Mouse (Mus musculus): Measurements from ENCODE around the gene Sh2d2a.

GRCm38 (mm10) chr3:87877730-87878129, 31.2 kb downstream of the Sh2d2a start:
- TF ChIP-seq POLR2A (IDR thresholded peaks at IDR 0.05; ENCODE audit: borderline replicate concordance, insufficient read depth, low read length) = no peak
- TF ChIP-seq CTCF (IDR thresholded peaks at IDR 0.05; ENCODE audit: borderline replicate concordance, insufficient read depth, low read depth, low read length) = no peak
